Mouse (Mus musculus) stomach, postnatal 0 days (tissue): ENCODE measurements around the gene Erbb4.

Experiments used
- CTCF ChIP-seq: IDR thresholded peaks from 2 replicates; pipeline ENCODE4 v1.5.1; 2016; ENCODE audit warnings: antibody characterized with exemption, low read depth, mild to moderate bottlenecking, moderate library complexity
- EP300 ChIP-seq: optimal IDR thresholded peaks from 2 replicates; pipeline ENCODE3; 2016; ENCODE audit warnings: antibody characterized with exemption

GRCm38 (mm10) chr1:68020020-68020419, 1087.8 kb downstream of the Erbb4 start:
- TF ChIP-seq CTCF (no peak), EP300 (no peak)
